Mouse (Mus musculus) spleen, adult 2 months (tissue): ENCODE measurements at regions not wholly inside any gene's neighbourhood (a gene's known extent, or its start where the extent isn't known, plus 50 kb on each side); places are given as distances from the start of the nearest gene placed in this dataset.

ENCODE experiments used
- CTCF ChIP-seq: fragments of 200-500 bp; IDR thresholded peaks from 2 replicates; pipeline ENCODE4 v1.5.1; 2011; ENCODE audit warnings: mild to moderate bottlenecking, inconsistent platforms; ENCODE audit not compliant: insufficient read depth, insufficient read length, insufficient replicate concordance; ENCODE audit errors: extremely low read depth
- POLR2A ChIP-seq: fragments of 200-500 bp; IDR thresholded peaks from 2 replicates; pipeline ENCODE4 v1.6.1; 2011; ENCODE audit warnings: low read depth, low read length, inconsistent platforms

DNA sequence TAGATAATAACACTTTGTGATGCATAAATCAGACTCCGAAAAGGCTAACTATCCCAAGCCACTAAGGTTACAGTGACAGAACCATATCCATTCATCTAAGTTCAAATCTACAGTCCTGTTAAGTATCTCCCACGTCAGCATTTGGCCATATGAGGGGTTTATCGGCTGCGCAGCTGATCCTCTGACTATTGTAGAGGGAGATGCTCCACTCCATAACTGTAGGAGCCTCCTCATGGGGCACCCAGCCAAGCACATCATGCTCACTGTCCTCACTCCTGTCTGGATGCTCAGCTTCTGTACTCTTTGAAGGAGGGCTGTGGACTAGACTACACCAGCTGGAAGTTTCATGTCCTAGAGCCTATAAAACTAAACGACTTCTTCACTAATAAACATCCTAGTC, 337.2 kb downstream of the Bckdhb start:
- no peak for TF ChIP-seq POLR2A
- no peak for TF ChIP-seq CTCF
